Mouse (Mus musculus): Measurements from ENCODE around the gene Acss1.

GRCm38 (mm10) chr2:150665534-150666451 lies 2.5 kb downstream of the Acss1 start:
- TF ChIP-seq CTCF (IDR thresholded peaks at IDR 0.05; ENCODE audit: low read depth, low read length) (no peak), GATA1 (IDR thresholded peaks at IDR 0.05; ENCODE audit: borderline replicate concordance, low read length) (no peak)
